Mouse (Mus musculus): ENCODE data around the gene Prss57.
A peak's percentile ranks its signal among the peaks of the same experiment; 100 is the strongest.

Prss57 gene

DNA sequence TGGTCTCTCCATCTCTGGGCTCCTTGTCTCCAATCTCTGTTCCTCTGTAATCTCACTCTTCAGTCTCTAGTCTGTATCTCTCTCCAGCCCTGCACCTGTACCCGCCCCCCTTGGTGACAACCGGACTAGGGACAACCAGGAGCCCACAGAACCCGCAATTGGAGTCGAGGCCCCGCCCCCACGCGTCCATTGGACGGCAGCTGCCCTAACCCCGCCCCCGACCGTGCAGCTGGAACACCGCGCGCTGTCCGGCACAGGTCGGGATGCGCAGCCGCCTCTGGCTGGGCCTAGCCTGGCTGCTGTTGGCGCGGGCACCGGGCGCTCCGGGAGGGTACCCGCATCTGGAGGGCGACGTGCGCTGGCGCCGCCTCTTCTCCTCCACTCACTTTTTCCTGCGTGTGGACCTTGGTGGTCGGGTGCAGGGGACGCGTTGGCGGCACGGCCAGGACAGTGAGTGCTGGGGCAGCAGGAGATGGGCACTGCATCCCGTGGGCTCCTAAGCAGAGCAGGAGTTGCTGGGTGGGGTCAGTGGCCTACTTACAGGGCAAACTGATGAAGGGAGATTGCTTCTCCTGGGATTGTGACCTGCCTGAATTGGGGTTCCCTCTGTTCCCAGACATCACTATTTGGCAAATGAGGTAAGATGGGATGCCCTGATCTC, 35.8 kb downstream of the Prss57 start, which contains the start of gene Fgf22:
Gene Fgf22, plus strand, starts transcription at position 221 of the 661 bp plus-strand sequence.
- DNase-seq (ENCODE audit: low spot score), result peak; percentile 37

DNA sequence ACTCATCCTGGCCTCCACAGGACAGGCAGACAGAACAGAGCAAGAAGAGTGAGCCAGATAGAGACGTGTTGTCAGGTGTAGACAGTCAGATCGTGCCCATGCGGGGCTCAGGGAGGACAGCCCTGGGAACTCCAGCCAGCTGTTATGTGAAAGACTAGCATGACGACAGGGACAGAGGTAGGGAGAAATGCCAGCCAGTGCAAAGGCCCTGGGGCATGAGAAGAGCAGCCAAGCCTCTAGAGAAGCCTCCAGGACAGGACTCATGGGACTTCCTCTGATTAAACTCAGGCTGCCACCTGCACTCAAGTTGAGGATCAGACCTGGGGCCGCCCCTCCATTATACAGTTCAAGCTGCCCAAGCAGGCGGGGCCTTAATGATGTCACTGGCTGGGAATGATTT, 42.3 kb downstream of the Prss57 start:
- no peak for DNase-seq (ENCODE audit: low spot score)

- no peak for DNase-seq (ENCODE audit: low spot score)
These were observed 44.0 kb downstream of the Prss57 start for GRCm38 (mm10) chr10:79746774-79747151.

GRCm38 (mm10) chr10:79745898-79746773, 44.6 kb downstream of the Prss57 start, which contains the start of gene Polrmt:
Polrmt (minus strand) TSS chr10:79746581.
- peak; percentile 87 for DNase-seq (ENCODE audit: low spot score)

DNA sequence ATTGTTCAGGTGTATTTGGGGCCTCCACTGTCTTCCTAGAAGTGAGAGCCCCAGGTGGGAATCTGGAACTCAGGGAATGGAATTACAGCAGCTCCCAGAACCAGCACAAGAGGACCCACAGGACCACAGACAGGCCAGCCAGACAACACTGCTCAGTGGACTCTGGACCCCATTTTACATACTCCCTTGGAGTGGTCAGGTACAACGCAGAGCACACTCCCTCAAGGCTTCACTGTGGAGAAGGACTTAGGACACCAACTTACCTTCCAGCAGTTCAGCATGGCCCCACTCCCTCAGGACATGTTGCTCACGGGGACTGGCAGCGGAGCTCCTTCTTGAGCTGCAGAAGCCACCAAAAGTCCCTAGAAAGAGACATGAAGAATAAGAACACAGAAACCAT, 45.4 kb downstream of the Prss57 start:
- DNase-seq (ENCODE audit: low spot score), result no peak

DNA sequence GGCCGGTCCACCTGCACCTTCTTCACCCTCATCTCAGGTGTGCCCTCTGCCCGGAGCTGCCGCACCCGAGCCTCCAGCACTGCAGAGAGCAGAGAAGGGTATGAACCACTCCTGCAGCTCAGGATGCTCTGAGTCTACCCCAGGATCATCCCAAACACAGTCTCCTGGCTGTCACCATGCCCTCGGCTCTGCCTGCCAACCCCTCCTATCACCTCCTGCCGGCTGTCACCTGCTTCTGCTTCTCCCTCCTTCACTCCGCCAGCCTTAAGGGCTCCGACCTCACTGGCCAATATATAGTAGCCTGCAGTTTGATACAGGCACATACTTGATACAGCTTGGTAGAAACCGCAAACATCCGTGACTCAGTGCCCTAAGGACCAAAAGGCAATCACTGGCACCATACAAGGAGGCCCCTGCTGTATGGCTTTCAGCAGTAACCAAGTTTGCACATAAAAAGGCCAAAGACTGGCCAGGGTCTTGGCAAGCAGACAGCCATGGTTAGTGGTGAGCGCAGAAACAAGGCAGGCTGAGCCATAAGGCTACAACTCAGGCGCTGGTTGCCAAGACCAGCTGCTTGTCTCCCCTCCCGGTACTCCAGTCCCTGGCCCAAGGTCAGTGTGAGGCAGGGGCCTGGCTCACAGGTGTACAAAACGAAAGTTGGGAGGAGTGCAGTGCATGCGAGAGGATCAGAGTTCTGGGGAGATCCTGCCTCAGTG, 47.0 kb downstream of the Prss57 start:
- no peak for DNase-seq (ENCODE audit: low spot score)

- DNase-seq (ENCODE audit: low spot score), result no peak
These were observed 47.6 kb downstream of the Prss57 start for GRCm38 (mm10) chr10:79743161-79743560.

DNA sequence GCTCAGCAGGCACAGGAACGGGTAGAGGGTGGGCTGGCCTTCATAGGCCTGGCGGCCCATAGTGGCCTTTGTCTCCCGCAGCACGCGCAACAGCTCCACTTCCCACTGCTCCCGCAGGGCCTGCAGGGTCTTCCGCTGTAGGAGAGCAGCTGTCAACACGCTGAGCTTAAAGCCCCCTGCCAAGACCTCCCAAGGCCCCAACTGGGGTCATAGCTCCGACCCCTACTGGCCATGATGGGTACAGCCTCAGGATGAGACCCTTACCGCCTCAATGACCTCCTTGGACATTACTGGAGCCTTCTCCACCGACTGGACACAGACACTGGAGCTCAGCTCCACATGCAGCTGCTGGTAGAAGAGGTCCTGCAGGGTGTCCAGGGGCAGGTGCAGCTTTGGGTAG, 49.9 kb downstream of the Prss57 start:
- no peak for DNase-seq (ENCODE audit: low spot score)

DNA sequence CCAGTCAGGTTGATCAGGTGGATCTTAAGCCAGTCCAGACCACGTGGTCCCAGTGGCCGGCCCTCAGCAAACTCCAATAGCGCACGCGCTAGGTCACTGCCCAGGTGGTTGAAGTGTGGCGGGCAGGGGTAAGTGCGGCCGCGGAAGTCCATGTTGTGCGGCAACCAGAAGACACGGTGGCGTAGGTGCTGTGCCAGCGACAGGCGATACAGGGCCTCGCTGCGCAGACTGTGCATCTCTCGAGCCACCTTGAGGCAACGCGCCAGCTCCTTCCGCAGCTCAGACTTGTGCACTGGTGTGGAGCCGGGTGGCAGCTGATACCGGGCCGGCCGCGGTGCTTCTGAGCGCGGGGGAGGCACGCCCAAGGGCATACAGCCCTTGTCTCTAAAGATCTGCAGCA, 51.5 kb downstream of the Prss57 start:
- no peak for DNase-seq (ENCODE audit: low spot score)

DNA sequence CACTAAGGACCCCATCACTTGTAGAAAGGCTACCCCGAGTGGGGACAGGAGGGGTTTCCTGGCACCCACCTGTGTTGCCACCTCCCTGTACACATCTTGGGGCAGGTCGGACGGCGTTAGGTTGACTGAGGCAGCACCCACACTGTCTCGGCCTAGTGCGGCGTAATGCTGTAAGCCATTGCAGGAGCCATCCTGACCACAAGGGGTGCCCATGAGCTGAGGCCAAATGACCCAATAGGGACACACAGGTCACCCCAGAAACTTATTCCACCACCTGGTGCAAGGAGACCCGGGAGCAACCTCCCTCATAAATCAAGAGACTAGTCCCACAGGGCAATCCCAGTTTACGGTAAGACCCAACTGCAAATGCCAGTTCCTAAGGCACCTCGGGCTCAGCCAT, 52.5 kb downstream of the Prss57 start:
- DNase-seq (ENCODE audit: low spot score), result no peak

- no peak for DNase-seq (ENCODE audit: low spot score)
These were observed 54.1 kb downstream of the Prss57 start for GRCm38 (mm10) chr10:79736706-79737105.

DNA sequence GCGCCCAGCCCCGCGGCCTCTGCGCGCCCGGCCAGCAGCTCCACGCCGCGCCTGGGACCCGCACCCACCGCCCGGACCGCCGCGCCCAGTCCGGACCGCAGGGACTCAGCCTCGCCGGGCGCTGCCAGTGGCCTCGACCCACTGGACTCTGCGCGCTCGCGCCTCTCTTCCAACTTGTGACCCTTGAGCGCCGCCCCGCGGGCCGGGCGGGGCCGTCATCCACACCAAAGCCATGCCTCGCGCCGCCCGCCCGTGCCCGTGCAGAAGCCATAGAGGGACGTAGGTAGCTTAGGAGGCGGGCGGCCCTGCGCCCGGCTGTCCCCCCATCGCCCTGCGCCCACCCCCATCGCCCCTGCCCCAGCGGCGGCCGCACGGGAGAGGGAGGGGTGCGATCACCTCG, 55.4 kb downstream of the Prss57 start:
- DNase-seq (ENCODE audit: low spot score), result no peak

- no peak for DNase-seq (ENCODE audit: low spot score)
These were observed 56.9 kb downstream of the Prss57 start for GRCm38 (mm10) chr10:79733847-79734246.

- no peak for DNase-seq (ENCODE audit: low spot score)
These were observed 58.3 kb downstream of the Prss57 start for GRCm38 (mm10) chr10:79732500-79732899.
